Mouse (Mus musculus) forebrain, embryonic 13.5 days (tissue): ENCODE measurements at regions not wholly inside any gene's neighbourhood (a gene's known extent, or its start where the extent isn't known, plus 50 kb on each side); places are given as distances from the start of the nearest gene placed in this dataset.
"Not testable (repeated sequence)": the region's sequence is repeated elsewhere in the genome, so short reads cannot be mapped to it uniquely, and the experiment has no call there.

Experiments used
- ATAC-seq: fragments of 200-750 bp; cut with Nextera tagmentation; 2 replicates; pipeline ENCODE4 v1.8.0; 2017
- H3K27ac ChIP-seq: fragments of 300-500 bp; sonication (generic); 2 replicates; pipeline ENCODE4 v1.5.1; 2015; ENCODE audit warnings: inconsistent platforms, mild to moderate bottlenecking, moderate library complexity
- H3K27me3 ChIP-seq: fragments of 300-500 bp; sonication (generic); 2 replicates; pipeline ENCODE4 v1.6.1; 2015; ENCODE audit warnings: mild to moderate bottlenecking, inconsistent platforms
- H3K36me3 ChIP-seq: fragments of 300-500 bp; sonication (generic); 2 replicates; pipeline ENCODE4 v1.6.1; 2015; ENCODE audit warnings: mild to moderate bottlenecking, inconsistent platforms; ENCODE audit not compliant: poor library complexity, severe bottlenecking
- H3K4me1 ChIP-seq: fragments of 300-500 bp; sonication (generic); 2 replicates; pipeline ENCODE4 v1.6.1; 2015; ENCODE audit warnings: inconsistent platforms
- H3K4me2 ChIP-seq: fragments of 300-500 bp; sonication (generic); 2 replicates; pipeline ENCODE4 v1.6.1; 2015; ENCODE audit warnings: inconsistent platforms, mild to moderate bottlenecking, moderate library complexity
- H3K4me3 ChIP-seq: fragments of 300-500 bp; sonication (generic); 2 replicates; pipeline ENCODE4 v1.5.1; 2015; ENCODE audit warnings: mild to moderate bottlenecking, inconsistent platforms
- H3K9ac ChIP-seq: fragments of 300-500 bp; sonication (generic); 2 replicates; pipeline ENCODE4 v1.6.1; 2015; ENCODE audit warnings: mild to moderate bottlenecking, inconsistent platforms
- H3K9me3 ChIP-seq: fragments of 300-500 bp; sonication (generic); replicated peaks from 2 replicates; pipeline ENCODE4 v1.6.1; 2016; ENCODE audit warnings: inconsistent platforms
- WGBS: fragments of 180-500 bp; shearing (Covaris S2); methylation state at CpG from one replicate; pipeline ENCODE4 v1.1.7; 2015; 5-methylcytosine and 5-hydroxymethylcytosine counted together

GRCm38 (mm10) chr3:16130385-16130784 is 124.1 kb upstream of the Gm5150 start:
- Histone ChIP-seq H3K9me3 (no peaks in the 10 kb centered on the region), H3K9ac (no peak overlapping the region), H3K27me3 (no peaks in the 10 kb centered on the region), H3K4me1 (no peaks in the 10 kb centered on the region), H3K27ac (no peak overlapping the region), H3K36me3 (no peaks in the 10 kb centered on the region), H3K4me3 (no peak overlapping the region), H3K4me2 (no peak overlapping the region)
- no peak for ATAC-seq
- 71% methylated on average over 1 of the region's 1 CpGs for WGBS

GRCm38 (mm10) chr3:16125346-16125915 is 119.2 kb upstream of the Gm5150 start:
- not testable (repeated sequence) for H3K27ac ChIP-seq, ATAC-seq, H3K27me3 ChIP-seq, H3K36me3 ChIP-seq, H3K9ac ChIP-seq, H3K4me1 ChIP-seq, H3K9me3 ChIP-seq, H3K4me2 ChIP-seq, H3K4me3 ChIP-seq
- WGBS = 72% methylated on average over 4 of the region's 4 CpGs

GRCm38 (mm10) chr3:16115944-16116343 is 109.7 kb upstream of the Gm5150 start:
- ATAC-seq = no peak
- H3K4me2 ChIP-seq = no peak overlapping the region
- H3K4me3 ChIP-seq = no peak overlapping the region
- H3K27me3 ChIP-seq = no peaks in the 10 kb centered on the region
- H3K9ac ChIP-seq = no peak overlapping the region
- no peaks in the 10 kb centered on the region for H3K4me1 ChIP-seq
- no peaks in the 10 kb centered on the region for H3K36me3 ChIP-seq
- WGBS = 66% methylated on average over 2 of the region's 2 CpGs
- no peaks in the 10 kb centered on the region for H3K9me3 ChIP-seq
- H3K27ac ChIP-seq = no peak overlapping the region

GRCm38 (mm10) chr3:16107492-16107891 is 101.3 kb upstream of the Gm5150 start:
- Histone ChIP-seq H3K4me3 (no peak overlapping the region), H3K27me3 (no peaks in the 10 kb centered on the region), H3K36me3 (no peaks in the 10 kb centered on the region), H3K9me3 (no peaks in the 10 kb centered on the region), H3K27ac (no peak overlapping the region), H3K9ac (no peak overlapping the region), H3K4me1 (no peaks in the 10 kb centered on the region), H3K4me2 (no peak overlapping the region)
- ATAC-seq = no peak
- WGBS = 94% methylated on average over 1 of the region's 1 CpGs

- WGBS = 73% methylated on average over 4 of the region's 4 CpGs
- no peak overlapping the region for H3K9ac ChIP-seq
- H3K36me3 ChIP-seq = no peaks in the 10 kb centered on the region
- H3K9me3 ChIP-seq = no peaks in the 10 kb centered on the region
- H3K4me1 ChIP-seq = no peaks in the 10 kb centered on the region
- no peak for ATAC-seq
- no peak overlapping the region for H3K4me3 ChIP-seq
- H3K27ac ChIP-seq = no peak overlapping the region
- no peaks in the 10 kb centered on the region for H3K27me3 ChIP-seq
- H3K4me2 ChIP-seq = no peak overlapping the region
Observed at GRCm38 (mm10) chr3:16105080-16105479, 98.8 kb upstream of the Gm5150 start.

- Histone ChIP-seq H3K9ac (no peak overlapping the region), H3K4me3 (no peak overlapping the region), H3K4me1 (no peaks in the 10 kb centered on the region), H3K27me3 (no peaks in the 10 kb centered on the region), H3K36me3 (no peaks in the 10 kb centered on the region), H3K27ac (no peak overlapping the region), H3K4me2 (no peak overlapping the region), H3K9me3 (no peaks in the 10 kb centered on the region)
- 88% methylated on average over 1 of the region's 1 CpGs for WGBS
- ATAC-seq = no peak
Observed at GRCm38 (mm10) chr3:16103180-16103579, 96.9 kb upstream of the Gm5150 start.

GRCm38 (mm10) chr3:16086550-16086949 is 80.3 kb upstream of the Gm5150 start:
- no peaks in the 10 kb centered on the region for H3K4me1 ChIP-seq
- WGBS = 13% methylated on average over 1 of the region's 1 CpGs
- no peaks in the 10 kb centered on the region for H3K27me3 ChIP-seq
- ATAC-seq = 0 out of 2 replicates have a peak, but pooled peaks have one; percentile 30
- H3K4me2 ChIP-seq = no peak overlapping the region
- no peak overlapping the region for H3K9ac ChIP-seq
- no peak overlapping the region for H3K27ac ChIP-seq
- H3K4me3 ChIP-seq = no peak overlapping the region
- no peaks in the 10 kb centered on the region for H3K9me3 ChIP-seq
- no peaks in the 10 kb centered on the region for H3K36me3 ChIP-seq

- Histone ChIP-seq H3K36me3 (no peaks in the 10 kb centered on the region), H3K4me2 (no peak overlapping the region), H3K27me3 (no peaks in the 10 kb centered on the region), H3K9ac (no peak overlapping the region), H3K4me1 (no peaks in the 10 kb centered on the region), H3K9me3 (no peaks in the 10 kb centered on the region), H3K27ac (no peak overlapping the region), H3K4me3 (no peak overlapping the region)
- no peak for ATAC-seq
- 87% methylated on average over 3 of the region's 3 CpGs for WGBS
Observed at GRCm38 (mm10) chr3:16085288-16085687, 79.1 kb upstream of the Gm5150 start.

GRCm38 (mm10) chr3:16079178-16079577 is 72.9 kb upstream of the Gm5150 start:
- ATAC-seq = no peak
- Histone ChIP-seq H3K4me1 (no peaks in the 10 kb centered on the region), H3K27me3 (no peaks in the 10 kb centered on the region), H3K9me3 (no peaks in the 10 kb centered on the region; the same call in 1 of the 2 replicates), H3K36me3 (no peaks in the 10 kb centered on the region), H3K27ac (no peak overlapping the region), H3K9ac (no peak overlapping the region), H3K4me3 (no peak overlapping the region), H3K4me2 (no peak overlapping the region)
- WGBS = 88% methylated on average over 2 of the region's 2 CpGs

- H3K4me2 ChIP-seq = no peak overlapping the region
- H3K9ac ChIP-seq = no peak overlapping the region
- H3K36me3 ChIP-seq = no peaks in the 10 kb centered on the region
- 96% methylated on average over 13 of the region's 13 CpGs for WGBS
- no peaks in the 10 kb centered on the region for H3K4me1 ChIP-seq
- H3K9me3 ChIP-seq = no peaks in the 10 kb centered on the region
- no peak overlapping the region for H3K4me3 ChIP-seq
- H3K27me3 ChIP-seq = no peaks in the 10 kb centered on the region
- no peak for ATAC-seq
- no peak overlapping the region for H3K27ac ChIP-seq
Observed at GRCm38 (mm10) chr3:16071906-16072305, 65.7 kb upstream of the Gm5150 start.

GRCm38 (mm10) chr3:16070963-16071362 is 64.7 kb upstream of the Gm5150 start:
- Histone ChIP-seq H3K27me3 (no peaks in the 10 kb centered on the region), H3K4me1 (no peaks in the 10 kb centered on the region), H3K9ac (no peak overlapping the region), H3K27ac (no peak overlapping the region), H3K9me3 (no peaks in the 10 kb centered on the region), H3K4me2 (no peak overlapping the region), H3K36me3 (no peaks in the 10 kb centered on the region), H3K4me3 (no peak overlapping the region)
- no peak for ATAC-seq
- WGBS = 93% methylated on average over 1 of the region's 1 CpGs

GRCm38 (mm10) chr3:16057709-16058108 is 51.5 kb upstream of the Gm5150 start:
- H3K36me3 ChIP-seq, H3K9me3 ChIP-seq, H3K9ac ChIP-seq, H3K4me3 ChIP-seq, H3K4me1 ChIP-seq, H3K27ac ChIP-seq, ATAC-seq, H3K27me3 ChIP-seq, H3K4me2 ChIP-seq: not testable (repeated sequence)
- WGBS = 89% methylated on average over 5 of the region's 5 CpGs
